Mouse (Mus musculus) hindbrain, embryonic 11.5 days (tissue): Measurements from ENCODE around the gene Prss33. TPM values are rescaled to one million over a fixed set of nuclear protein-coding genes. Genes with fewer than 3 reads are reported as not detected.

ENCODE experiments used
- ATAC-seq: fragments of 200-750 bp; cut with Nextera tagmentation; 2 replicates; pipeline ENCODE4 v1.8.0; 2017; ENCODE audit warnings: mild to moderate bottlenecking, moderate TSS enrichment, moderate library complexity; ENCODE audit not compliant: low FRiP score
- DNase-seq: peaks from one replicate; pipeline ENCODE4 v3.0.0-alpha.2; 2015; ENCODE audit warnings: low spot score
- H3K27ac ChIP-seq: fragments of 300-500 bp; sonication (generic); 2 replicates; pipeline ENCODE4 v1.5.1; 2014; ENCODE audit warnings: mild to moderate bottlenecking, low read depth, low read length
- H3K27me3 ChIP-seq: fragments of 300-500 bp; sonication (generic); 2 replicates; pipeline ENCODE4 v1.6.1; 2014; ENCODE audit warnings: mild to moderate bottlenecking, low read length, moderate library complexity, mixed read lengths; ENCODE audit not compliant: control insufficient read depth, insufficient read depth
- H3K36me3 ChIP-seq: fragments of 300-500 bp; sonication (generic); 2 replicates; pipeline ENCODE4 v1.6.1; 2014; ENCODE audit warnings: mild to moderate bottlenecking, low read length, moderate library complexity, mixed read lengths; ENCODE audit not compliant: control insufficient read depth, insufficient read depth
- H3K4me1 ChIP-seq: fragments of 300-500 bp; sonication (generic); replicated peaks from 2 replicates; pipeline ENCODE4 v1.6.1; 2014; ENCODE audit warnings: low read length, mixed read lengths; ENCODE audit not compliant: control insufficient read depth, insufficient read depth
- H3K4me2 ChIP-seq: fragments of 300-500 bp; sonication (generic); replicated peaks from 2 replicates; pipeline ENCODE4 v1.6.1; 2014; ENCODE audit warnings: mild to moderate bottlenecking, low read depth, low read length
- H3K4me3 ChIP-seq: fragments of 300-500 bp; sonication (generic); 2 replicates; pipeline ENCODE4 v1.5.1; 2014; ENCODE audit warnings: low read depth, low read length
- H3K9ac ChIP-seq: fragments of 300-500 bp; sonication (generic); 2 replicates; pipeline ENCODE4 v1.6.1; 2014; ENCODE audit warnings: low read depth, low read length
- H3K9me3 ChIP-seq: fragments of 300-500 bp; sonication (generic); 2 replicates; pipeline ENCODE4 v1.6.1; 2016; ENCODE audit warnings: low read length; ENCODE audit not compliant: control insufficient read depth
- WGBS: fragments of 180-500 bp; shearing (Covaris S2); extraction: QIAGEN DNeasy Blood & Tissue Kit; methylation state at CpG from one replicate; pipeline ENCODE4 v1.1.7; 2014; 5-methylcytosine and 5-hydroxymethylcytosine counted together
- polyA plus RNA-seq: library from polyadenylated mRNA; unstranded; fragments of >200 nt; fragmentation: Nextera tagmentation; extraction: Ambion mirVana; gene quantifications from 2 replicates; pipeline ENCODE4 v1.2.1, GENCODE M21; 2014

The Prss33 gene
- polyA plus RNA-seq, 1 experiment from 2014 or later: not detected

DNA sequence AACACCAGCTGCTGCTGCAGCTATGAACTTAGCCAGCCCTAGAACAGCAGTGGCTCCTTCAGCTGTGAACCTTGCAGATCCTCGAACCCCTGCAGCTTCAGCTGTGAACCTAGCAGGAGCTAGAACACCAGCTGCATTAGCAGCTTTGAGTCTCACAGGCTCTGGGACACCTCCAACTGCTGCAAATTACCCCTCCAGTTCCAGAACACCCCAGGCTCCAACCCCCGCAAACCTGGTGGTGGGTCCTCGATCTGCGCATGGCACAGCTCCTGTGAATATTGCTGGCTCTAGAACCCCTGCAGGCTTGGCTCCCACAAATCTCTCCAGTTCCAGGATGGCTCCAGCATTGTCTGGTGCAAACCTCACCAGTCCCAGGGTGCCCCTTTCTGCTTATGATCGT, 15.1 kb downstream of the Prss33 start:
- Histone ChIP-seq H3K36me3 (peaks cover 76% of the 10 kb centered on the region), H3K4me3 (no peak overlapping the region), H3K9me3 (no peaks in the 10 kb centered on the region), H3K4me2 (no peak overlapping the region), H3K9ac (no peak overlapping the region), H3K27ac (no peak overlapping the region), H3K27me3 (no peaks in the 10 kb centered on the region), H3K4me1 (no peaks in the 10 kb centered on the region)
- 93% methylated on average over 5 of the region's 5 CpGs for WGBS
- no peak for ATAC-seq
- no peak for DNase-seq

DNA sequence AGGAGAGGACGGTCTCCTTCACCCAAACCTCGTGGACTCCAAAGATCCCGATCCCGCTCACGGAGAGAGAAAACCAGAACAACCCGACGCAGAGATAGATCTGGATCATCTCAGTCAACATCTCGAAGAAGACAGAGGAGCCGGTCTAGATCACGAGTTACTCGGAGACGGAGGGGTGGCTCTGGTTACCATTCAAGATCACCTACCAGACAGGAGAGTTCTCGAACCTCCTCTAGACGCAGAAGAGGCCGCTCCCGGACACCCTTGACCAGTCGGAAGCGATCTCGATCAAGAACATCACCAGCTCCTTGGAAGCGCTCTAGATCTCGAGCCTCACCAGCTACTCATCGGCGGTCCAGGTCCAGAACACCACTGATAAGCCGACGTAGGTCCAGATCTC, 16.6 kb downstream of the Prss33 start:
- H3K4me3 ChIP-seq: no peak overlapping the region
- no peak overlapping the region for H3K9ac ChIP-seq
- H3K4me1 ChIP-seq: no peaks in the 10 kb centered on the region
- DNase-seq: no peak
- H3K36me3 ChIP-seq: peaks cover 82% of the 10 kb centered on the region
- no peaks in the 10 kb centered on the region for H3K27me3 ChIP-seq
- no peak for ATAC-seq
- 99% methylated on average over 25 of the region's 25 CpGs for WGBS
- H3K27ac ChIP-seq: no peak overlapping the region
- H3K9me3 ChIP-seq: no peaks in the 10 kb centered on the region
- no peak overlapping the region for H3K4me2 ChIP-seq

- DNase-seq: no peak
- H3K27me3 ChIP-seq: no peaks in the 10 kb centered on the region
- no peaks in the 10 kb centered on the region for H3K4me1 ChIP-seq
- H3K36me3 ChIP-seq: peaks cover 83% of the 10 kb centered on the region
- no peak for ATAC-seq
- H3K9me3 ChIP-seq: no peaks in the 10 kb centered on the region
- WGBS: 96% methylated on average over 8 of the region's 8 CpGs
- H3K4me2 ChIP-seq: no peak overlapping the region
- no peak overlapping the region for H3K4me3 ChIP-seq
- no peak overlapping the region for H3K9ac ChIP-seq
- no peak overlapping the region for H3K27ac ChIP-seq
These were observed 17.3 kb downstream of the Prss33 start for GRCm38 (mm10) chr17:23818579-23818978.

- H3K27ac ChIP-seq: no peak overlapping the region
- no peaks in the 10 kb centered on the region for H3K27me3 ChIP-seq
- H3K9ac ChIP-seq: no peak overlapping the region
- ATAC-seq (no peak), DNase-seq (no peak)
- H3K9me3 ChIP-seq: no peaks in the 10 kb centered on the region
- H3K4me1 ChIP-seq: no peaks in the 10 kb centered on the region
- 97% methylated on average over 16 of the region's 16 CpGs for WGBS
- H3K4me2 ChIP-seq: no peak overlapping the region
- no peak overlapping the region for H3K4me3 ChIP-seq
- peaks cover 74% of the 10 kb centered on the region for H3K36me3 ChIP-seq
These were observed 20.2 kb downstream of the Prss33 start for GRCm38 (mm10) chr17:23815641-23816040.

- Histone ChIP-seq H3K4me1 (no peaks in the 10 kb centered on the region), H3K27ac (no peak overlapping the region), H3K4me3 (no peak overlapping the region), H3K27me3 (no peaks in the 10 kb centered on the region), H3K4me2 (no peak overlapping the region), H3K36me3 (peaks cover 22% of the 10 kb centered on the region), H3K9me3 (no peaks in the 10 kb centered on the region), H3K9ac (no peak overlapping the region)
- ATAC-seq: no peak
- 93% methylated on average over 3 of the region's 3 CpGs for WGBS
- no peak for DNase-seq
These were observed 27.9 kb downstream of the Prss33 start for GRCm38 (mm10) chr17:23807918-23808317.

GRCm38 (mm10) chr17:23806867-23807266, 29.0 kb downstream of the Prss33 start:
- Histone ChIP-seq H3K4me2 (no peak overlapping the region), H3K9ac (no peak overlapping the region), H3K4me1 (no peaks in the 10 kb centered on the region), H3K4me3 (no peak overlapping the region), H3K27ac (no peak overlapping the region), H3K27me3 (no peaks in the 10 kb centered on the region), H3K36me3 (peaks cover 16% of the 10 kb centered on the region), H3K9me3 (no peaks in the 10 kb centered on the region)
- 87% methylated on average over 25 of the region's 25 CpGs for WGBS
- no peak for DNase-seq
- ATAC-seq: no peak

- Histone ChIP-seq H3K9ac (peak overlapping the region; percentile 95), H3K4me3 (peak overlapping the region; percentile 100), H3K4me1 (no peaks in the 10 kb centered on the region), H3K4me2 (peak overlapping the region; percentile 68), H3K27me3 (no peaks in the 10 kb centered on the region), H3K36me3 (0 out of 2 replicates have a peak, but pooled peaks cover 2% of the 10 kb centered on the region), H3K27ac (no peak overlapping the region), H3K9me3 (no peaks in the 10 kb centered on the region)
- no peak for DNase-seq
- 12% methylated on average over 8 of the region's 8 CpGs for WGBS
- no peak for ATAC-seq
These were observed 31.3 kb downstream of the Prss33 start for GRCm38 (mm10) chr17:23804426-23805085.

DNA sequence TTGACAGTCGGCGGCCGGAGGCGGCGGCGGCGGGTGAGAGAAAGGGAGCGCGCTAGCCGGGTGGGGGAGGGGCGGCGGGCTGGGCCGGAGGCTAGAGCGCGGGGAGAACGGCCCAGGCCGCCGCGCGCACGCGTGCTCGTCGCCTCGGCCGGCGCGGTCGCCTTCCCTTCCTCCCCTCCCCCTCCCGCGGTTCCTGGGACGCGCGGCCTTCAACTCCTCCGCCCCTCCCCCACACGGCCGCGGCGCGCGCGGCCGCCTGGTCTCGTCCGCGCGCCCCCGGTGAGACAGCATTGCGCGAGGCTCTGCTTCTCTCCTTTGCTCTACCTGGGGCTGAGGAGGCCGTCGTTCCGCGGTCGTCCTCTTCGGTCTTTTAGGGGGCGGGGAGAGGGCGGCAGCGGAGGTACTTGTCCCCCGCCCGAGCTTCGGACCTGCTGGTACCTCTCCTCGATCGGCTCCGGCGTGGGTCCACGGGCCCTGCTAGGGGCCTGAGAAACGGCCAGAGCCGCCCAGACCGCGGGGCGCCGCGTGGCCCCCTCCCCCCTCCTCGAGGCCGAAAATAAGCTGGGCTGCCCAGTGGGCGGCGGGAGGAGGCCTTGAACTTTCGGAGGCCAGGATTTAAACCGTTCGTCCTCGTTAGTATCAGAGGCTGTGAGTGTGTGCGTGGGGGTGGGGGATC, 32.4 kb downstream of the Prss33 start:
- Histone ChIP-seq H3K27me3 (no peaks in the 10 kb centered on the region), H3K9me3 (no peaks in the 10 kb centered on the region), H3K4me2 (peak overlapping the region; percentile 68), H3K36me3 (no peaks in the 10 kb centered on the region), H3K27ac (peak overlapping the region; percentile 96), H3K9ac (peak overlapping the region; percentile 95), H3K4me3 (peak overlapping the region; percentile 100), H3K4me1 (no peaks in the 10 kb centered on the region)
- DNase-seq (peak; percentile 94), ATAC-seq (peak; percentile 78)
- WGBS: 0% methylated on average over 69 of the region's 83 CpGs
